Mouse (Mus musculus): Measurements from ENCODE around the gene Cblc. TPM values are rescaled to one million over a fixed set of nuclear protein-coding genes. Genes with fewer than 3 reads are reported as not detected.
"Not testable (repeated sequence)": the region's sequence is repeated elsewhere in the genome, so short reads cannot be mapped to it uniquely, and the experiment has no call there.

The Cblc gene
- polyA plus RNA-seq, 1 experiment from 2014 or later, result not detected

DNA sequence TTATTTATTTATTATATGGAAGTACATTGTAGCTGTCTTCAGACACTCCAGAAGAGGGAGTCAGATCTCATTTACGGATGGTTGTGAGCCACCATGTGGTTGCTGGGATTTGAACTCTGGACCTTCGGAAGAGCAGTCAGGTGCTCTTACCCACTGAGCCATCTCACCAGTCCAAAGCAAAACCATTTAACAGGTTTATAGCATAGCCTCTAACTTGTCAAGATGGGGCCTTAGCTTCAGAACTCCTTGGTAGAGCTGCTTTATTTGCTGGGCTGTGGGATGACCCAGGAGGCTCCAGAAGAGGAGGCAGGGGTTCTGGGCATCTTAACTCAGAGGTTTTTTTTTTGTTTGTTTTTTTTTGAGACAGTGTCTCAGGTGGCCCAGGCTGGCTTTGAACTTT, 5.1 kb downstream of the Cblc start:
- H3K27ac ChIP-seq (ENCODE audit: low read length); H3K9me3 ChIP-seq (ENCODE audit: control insufficient read depth, low read length); H3K4me1 ChIP-seq (replicated peaks; ENCODE audit: control insufficient read depth, insufficient read depth, low read length); ATAC-seq; H3K36me3 ChIP-seq (ENCODE audit: control insufficient read depth, insufficient read depth); H3K4me3 ChIP-seq (replicated peaks; ENCODE audit: low read length); H3K9ac ChIP-seq (replicated peaks; ENCODE audit: low read depth, low read length); H3K4me2 ChIP-seq (ENCODE audit: low read length): not testable (repeated sequence)
- peaks cover 12% of the 10 kb centered on the region for H3K27me3 ChIP-seq (replicated peaks; ENCODE audit: control insufficient read depth, insufficient read depth, low read length)
- 92% methylated on average over 2 of the region's 2 CpGs for WGBS

DNA sequence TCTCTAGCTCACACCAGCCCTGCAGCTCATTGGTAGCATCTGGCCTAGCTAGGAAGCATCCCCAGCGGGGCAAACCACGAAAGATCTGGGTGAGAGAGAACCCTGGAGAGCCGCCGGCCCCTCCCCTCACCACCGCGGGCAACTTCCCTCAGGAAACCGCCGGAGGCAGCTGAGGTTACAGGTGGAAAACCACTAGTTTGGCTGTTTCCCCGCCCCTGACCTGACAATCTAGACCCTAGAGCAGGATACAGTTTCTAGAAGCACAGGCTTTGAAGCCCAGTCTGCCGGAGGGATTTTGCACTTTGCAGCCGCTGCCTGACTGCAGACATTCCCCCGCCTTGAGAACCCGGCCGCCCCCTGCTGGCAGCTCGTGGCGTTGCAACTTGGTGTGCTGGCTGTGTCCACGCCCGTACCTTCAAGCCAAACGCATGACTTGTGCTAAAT, 6.7 kb downstream of the Cblc start:
- Histone ChIP-seq H3K9me3 (ENCODE audit: control insufficient read depth, low read length) (no peaks in the 10 kb centered on the region), H3K4me3 (replicated peaks; ENCODE audit: low read length) (peak overlapping the region; percentile 42), H3K4me1 (replicated peaks; ENCODE audit: control insufficient read depth, insufficient read depth, low read length) (peaks cover 6% of the 10 kb centered on the region), H3K27ac (ENCODE audit: low read length) (no peak overlapping the region), H3K9ac (replicated peaks; ENCODE audit: low read depth, low read length) (peak overlapping the region; percentile 54), H3K36me3 (ENCODE audit: control insufficient read depth, insufficient read depth) (no peaks in the 10 kb centered on the region), H3K27me3 (replicated peaks; ENCODE audit: control insufficient read depth, insufficient read depth, low read length) (0 out of 2 replicates have a peak, but pooled peaks cover 3% of the 10 kb centered on the region), H3K4me2 (ENCODE audit: low read length) (peak overlapping the region; percentile 80)
- WGBS, result under 1% methylated on average over 19 of the region's 19 CpGs
- ATAC-seq, result peak; percentile 62

DNA sequence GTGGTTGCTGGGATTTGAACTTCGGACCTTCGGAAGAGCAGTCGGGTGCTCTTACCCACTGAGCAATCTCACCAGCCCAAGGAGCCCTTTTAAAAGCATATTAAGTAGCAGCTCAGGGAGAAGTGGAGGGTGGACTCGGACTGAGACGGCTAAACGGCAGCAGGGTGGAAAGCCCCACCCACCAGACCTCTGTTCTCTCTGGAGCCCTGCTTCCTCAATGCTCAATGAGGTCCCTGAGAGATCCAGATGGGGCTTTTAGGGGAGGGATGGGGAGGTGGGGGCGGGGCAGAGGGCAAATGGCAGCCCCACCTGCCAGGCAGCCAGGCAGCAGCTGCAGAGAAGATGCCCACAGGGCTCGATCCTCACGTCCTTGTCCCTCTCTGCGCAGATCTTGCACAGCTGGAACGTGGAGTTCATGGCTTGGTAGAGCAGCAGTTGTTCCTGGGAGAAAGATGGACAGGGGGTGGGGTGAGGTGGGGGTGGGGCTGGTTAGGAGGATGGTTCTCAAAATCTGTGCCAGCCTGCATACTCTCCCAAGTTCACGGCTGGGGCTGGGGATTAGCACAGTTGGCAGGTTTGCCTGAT, 10.6 kb downstream of the Cblc start:
- Histone ChIP-seq H3K9me3 (ENCODE audit: control insufficient read depth, low read length) (no peaks in the 10 kb centered on the region), H3K36me3 (ENCODE audit: control insufficient read depth, insufficient read depth) (no peaks in the 10 kb centered on the region), H3K27ac (ENCODE audit: low read length) (no peak overlapping the region), H3K27me3 (replicated peaks; ENCODE audit: control insufficient read depth, insufficient read depth, low read length) (0 out of 2 replicates have a peak, but pooled peaks cover 3% of the 10 kb centered on the region), H3K9ac (replicated peaks; ENCODE audit: low read depth, low read length) (no peak overlapping the region), H3K4me2 (ENCODE audit: low read length) (no peak overlapping the region), H3K4me3 (replicated peaks; ENCODE audit: low read length) (no peak overlapping the region), H3K4me1 (replicated peaks; ENCODE audit: control insufficient read depth, insufficient read depth, low read length) (peaks cover 6% of the 10 kb centered on the region)
- 49% methylated on average over 12 of the region's 12 CpGs for WGBS
- ATAC-seq, result no peak

DNA sequence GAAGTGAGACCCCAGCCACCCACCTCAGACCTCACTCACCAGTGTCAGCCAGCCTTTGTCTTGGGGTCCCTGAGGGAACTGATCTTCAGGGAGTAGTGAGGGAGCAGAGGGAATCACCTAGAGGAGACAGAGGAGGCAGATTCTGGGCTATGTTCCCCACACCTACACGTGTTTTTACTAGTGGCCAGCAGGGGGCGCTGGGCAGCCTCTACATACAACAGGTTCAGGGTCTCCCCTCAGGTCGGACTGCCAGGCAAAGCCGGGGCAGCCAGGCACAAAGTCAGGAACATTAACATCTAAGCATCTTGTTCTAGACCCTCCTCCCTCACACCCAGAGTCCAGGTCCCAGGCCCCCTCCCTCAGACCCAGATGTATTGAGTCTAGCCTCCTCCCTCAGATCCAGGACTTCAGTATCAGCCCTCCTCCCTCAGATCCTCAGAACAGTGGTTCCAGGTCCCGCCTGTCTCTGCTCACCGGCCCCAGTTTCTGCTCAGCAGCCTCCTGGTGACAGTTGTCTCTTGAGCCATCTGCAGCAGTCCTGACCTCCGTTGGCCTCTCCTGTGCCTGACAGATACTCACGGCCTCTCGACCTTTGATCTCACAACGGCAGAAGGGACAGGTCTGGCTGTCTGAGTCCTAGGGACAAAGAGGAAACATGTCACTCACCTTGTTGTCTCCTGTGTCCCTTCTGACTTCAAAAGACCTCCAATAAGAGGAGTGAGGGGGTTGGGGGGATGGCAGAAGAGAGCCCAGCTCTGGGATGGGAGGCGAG, 11.7 kb downstream of the Cblc start:
- ATAC-seq, result no peak
- no peak overlapping the region for H3K9ac ChIP-seq (replicated peaks; ENCODE audit: low read depth, low read length)
- no peak overlapping the region for H3K4me3 ChIP-seq (replicated peaks; ENCODE audit: low read length)
- no peaks in the 10 kb centered on the region for H3K27me3 ChIP-seq (replicated peaks; ENCODE audit: control insufficient read depth, insufficient read depth, low read length)
- 48% methylated on average over 11 of the region's 11 CpGs for WGBS
- peaks cover 4% of the 10 kb centered on the region for H3K4me1 ChIP-seq (replicated peaks; ENCODE audit: control insufficient read depth, insufficient read depth, low read length)
- H3K4me2 ChIP-seq (ENCODE audit: low read length), result no peak overlapping the region
- no peak overlapping the region for H3K27ac ChIP-seq (ENCODE audit: low read length)
- no peaks in the 10 kb centered on the region for H3K36me3 ChIP-seq (ENCODE audit: control insufficient read depth, insufficient read depth)
- H3K9me3 ChIP-seq (ENCODE audit: control insufficient read depth, low read length), result no peaks in the 10 kb centered on the region

DNA sequence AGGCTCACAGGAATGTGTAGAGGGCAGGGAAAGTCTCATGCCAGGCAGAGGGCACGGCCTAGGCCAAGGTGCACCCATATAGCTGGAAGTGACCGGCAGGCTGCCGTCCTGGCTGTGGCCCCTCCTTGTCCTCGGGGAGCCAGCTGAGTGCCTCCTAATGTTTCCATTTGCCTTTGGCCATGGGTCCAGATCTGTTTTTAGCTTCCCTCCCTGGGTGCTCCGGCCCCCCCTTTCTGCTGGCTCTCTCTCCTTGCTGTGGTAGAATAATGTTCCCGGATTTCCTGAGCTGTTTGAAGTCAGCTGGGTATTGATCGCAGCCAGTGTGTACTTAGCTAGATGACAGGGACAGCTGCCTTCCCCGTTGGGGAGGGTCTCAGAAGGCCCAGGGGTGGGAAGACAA, 13.0 kb downstream of the Cblc start:
- Histone ChIP-seq H3K27me3 (replicated peaks; ENCODE audit: control insufficient read depth, insufficient read depth, low read length) (no peaks in the 10 kb centered on the region), H3K9me3 (ENCODE audit: control insufficient read depth, low read length) (no peaks in the 10 kb centered on the region), H3K27ac (ENCODE audit: low read length) (no peak overlapping the region), H3K9ac (replicated peaks; ENCODE audit: low read depth, low read length) (no peak overlapping the region), H3K4me2 (ENCODE audit: low read length) (no peak overlapping the region), H3K4me3 (replicated peaks; ENCODE audit: low read length) (no peak overlapping the region), H3K4me1 (replicated peaks; ENCODE audit: control insufficient read depth, insufficient read depth, low read length) (no peaks in the 10 kb centered on the region), H3K36me3 (ENCODE audit: control insufficient read depth, insufficient read depth) (no peaks in the 10 kb centered on the region)
- ATAC-seq, result no peak
- WGBS, result 85% methylated on average over 8 of the region's 8 CpGs

DNA sequence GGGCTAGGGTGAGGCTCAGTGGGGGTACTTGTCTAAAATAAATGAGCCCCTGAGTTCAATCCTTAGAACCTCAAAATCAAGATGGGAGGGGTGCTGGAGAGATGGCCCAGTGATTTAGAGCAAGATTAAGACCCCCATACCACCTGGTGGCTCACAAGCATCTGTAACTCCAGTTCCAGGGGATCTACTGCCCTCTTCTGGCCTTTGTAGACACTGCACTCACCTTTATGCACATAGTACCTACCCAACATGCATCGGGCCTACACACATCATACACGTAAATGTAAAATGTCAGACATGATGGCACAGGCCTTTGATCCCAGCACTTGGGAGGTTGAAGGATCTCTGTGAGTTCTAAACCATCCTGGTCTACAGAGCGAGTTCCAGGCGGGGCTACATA, 14.0 kb downstream of the Cblc start:
- Histone ChIP-seq H3K27ac (ENCODE audit: low read length) (no peak overlapping the region), H3K9me3 (ENCODE audit: control insufficient read depth, low read length) (no peaks in the 10 kb centered on the region), H3K9ac (replicated peaks; ENCODE audit: low read depth, low read length) (no peak overlapping the region), H3K36me3 (ENCODE audit: control insufficient read depth, insufficient read depth) (no peaks in the 10 kb centered on the region), H3K4me2 (ENCODE audit: low read length) (no peak overlapping the region), H3K27me3 (replicated peaks; ENCODE audit: control insufficient read depth, insufficient read depth, low read length) (no peaks in the 10 kb centered on the region), H3K4me3 (replicated peaks; ENCODE audit: low read length) (no peak overlapping the region), H3K4me1 (replicated peaks; ENCODE audit: control insufficient read depth, insufficient read depth, low read length) (no peaks in the 10 kb centered on the region)
- WGBS, result 92% methylated on average over 4 of the region's 4 CpGs
- no peak for ATAC-seq

DNA sequence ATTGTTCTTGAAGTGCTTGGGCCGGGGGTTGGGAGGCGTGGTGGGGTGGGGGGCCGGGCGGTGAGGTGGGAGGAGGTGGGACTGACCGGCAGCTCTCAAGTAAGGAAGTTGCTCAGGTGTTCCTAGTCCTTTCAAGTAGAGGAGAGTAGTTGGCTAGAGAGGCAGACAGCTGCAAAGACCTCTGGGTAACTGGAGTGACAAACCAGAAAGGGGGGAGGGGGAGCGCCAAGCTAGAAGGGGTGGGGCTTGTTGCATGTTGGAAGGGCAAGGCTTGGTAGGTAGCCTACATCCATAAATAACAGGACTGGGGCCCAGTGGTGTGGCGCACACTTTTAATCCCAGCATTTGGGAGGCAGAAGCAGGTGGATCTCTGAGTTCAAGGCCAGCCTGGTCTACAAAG, 14.9 kb downstream of the Cblc start:
- Histone ChIP-seq H3K36me3 (ENCODE audit: control insufficient read depth, insufficient read depth) (no peaks in the 10 kb centered on the region), H3K27ac (ENCODE audit: low read length) (no peak overlapping the region), H3K9ac (replicated peaks; ENCODE audit: low read depth, low read length) (no peak overlapping the region), H3K27me3 (replicated peaks; ENCODE audit: control insufficient read depth, insufficient read depth, low read length) (no peaks in the 10 kb centered on the region), H3K4me3 (replicated peaks; ENCODE audit: low read length) (no peak overlapping the region), H3K4me1 (replicated peaks; ENCODE audit: control insufficient read depth, insufficient read depth, low read length) (no peaks in the 10 kb centered on the region), H3K4me2 (ENCODE audit: low read length) (no peak overlapping the region), H3K9me3 (ENCODE audit: control insufficient read depth, low read length) (no peaks in the 10 kb centered on the region)
- 91% methylated on average over 7 of the region's 7 CpGs for WGBS
- ATAC-seq, result no peak

DNA sequence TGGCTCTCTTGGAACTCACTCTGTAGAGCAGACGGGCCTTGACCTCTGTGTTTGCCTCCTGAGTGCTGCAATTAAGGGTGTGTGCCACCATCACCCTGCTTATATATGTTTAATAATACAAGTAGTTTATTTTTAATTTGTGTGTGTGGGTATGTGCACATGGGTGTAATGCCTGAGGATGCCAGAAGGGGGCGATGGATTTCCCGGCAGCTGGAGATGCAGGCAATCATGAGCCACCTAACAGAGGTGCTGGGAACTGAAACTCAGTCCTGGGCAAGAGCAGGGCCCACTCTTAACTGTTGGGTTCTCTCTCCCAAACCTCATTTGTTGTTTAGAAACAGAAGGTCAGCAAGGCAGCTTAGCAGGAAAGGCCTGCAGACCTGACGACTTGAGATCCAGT, 16.7 kb downstream of the Cblc start:
- no peaks in the 10 kb centered on the region for H3K36me3 ChIP-seq (ENCODE audit: control insufficient read depth, insufficient read depth)
- ATAC-seq, result no peak
- no peak overlapping the region for H3K27ac ChIP-seq (ENCODE audit: low read length)
- no peaks in the 10 kb centered on the region for H3K27me3 ChIP-seq (replicated peaks; ENCODE audit: control insufficient read depth, insufficient read depth, low read length)
- no peak overlapping the region for H3K9ac ChIP-seq (replicated peaks; ENCODE audit: low read depth, low read length)
- 81% methylated on average over 4 of the region's 4 CpGs for WGBS
- H3K9me3 ChIP-seq (ENCODE audit: control insufficient read depth, low read length), result no peaks in the 10 kb centered on the region
- no peak overlapping the region for H3K4me3 ChIP-seq (replicated peaks; ENCODE audit: low read length)
- H3K4me1 ChIP-seq (replicated peaks; ENCODE audit: control insufficient read depth, insufficient read depth, low read length), result no peaks in the 10 kb centered on the region
- no peak overlapping the region for H3K4me2 ChIP-seq (ENCODE audit: low read length)

DNA sequence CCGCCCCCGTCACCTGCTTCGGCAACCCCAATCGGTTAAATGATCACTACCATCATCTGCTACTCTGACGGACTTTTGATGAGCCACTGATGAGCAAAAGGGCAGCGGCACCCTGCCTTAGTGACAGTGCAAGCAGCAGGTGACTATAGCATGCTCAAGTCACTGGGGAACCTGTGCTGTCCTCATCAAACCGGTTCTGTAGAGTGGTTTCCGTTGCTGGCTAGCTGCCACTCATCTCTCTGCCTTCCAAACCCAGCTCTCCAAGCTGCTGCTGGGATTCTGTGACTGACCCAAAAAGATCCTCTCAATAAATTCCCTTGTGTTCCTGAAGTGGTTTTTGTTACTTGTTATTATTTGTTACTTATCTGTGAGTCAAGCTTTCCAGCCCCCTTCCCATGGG, 18.0 kb downstream of the Cblc start:
- H3K4me2 ChIP-seq (ENCODE audit: low read length), result no peak overlapping the region
- no peak for ATAC-seq
- WGBS, result 87% methylated on average over 8 of the region's 8 CpGs
- no peak overlapping the region for H3K9ac ChIP-seq (replicated peaks; ENCODE audit: low read depth, low read length)
- no peaks in the 10 kb centered on the region for H3K36me3 ChIP-seq (ENCODE audit: control insufficient read depth, insufficient read depth)
- H3K4me1 ChIP-seq (replicated peaks; ENCODE audit: control insufficient read depth, insufficient read depth, low read length), result no peaks in the 10 kb centered on the region
- no peaks in the 10 kb centered on the region for H3K9me3 ChIP-seq (ENCODE audit: control insufficient read depth, low read length)
- H3K27ac ChIP-seq (ENCODE audit: low read length), result no peak overlapping the region
- H3K4me3 ChIP-seq (replicated peaks; ENCODE audit: low read length), result no peak overlapping the region
- no peaks in the 10 kb centered on the region for H3K27me3 ChIP-seq (replicated peaks; ENCODE audit: control insufficient read depth, insufficient read depth, low read length)

Measured in forebrain, embryonic 16.5 days (tissue).